Mouse (Mus musculus) adrenal gland, postnatal 36 days (tissue): ENCODE results near the gene Klhl2. TPM values are rescaled to one million over a fixed set of nuclear protein-coding genes. Genes with fewer than 3 reads are reported as not detected.

Source experiments
- DNase-seq, 2 experiments: peaks; one replicate each; pipeline ENCODE4 v3.0.0; 2021; ENCODE audit warnings: mixed read lengths in 1 of 2
- total RNA-seq, 2 experiments: library from RNA; stranded (reverse); gene quantifications; 2 replicates each; pipeline ENCODE4 v1.2.3; 2021

Gene Klhl2
- total RNA-seq, 2 experiments from 2014 or later: 63.8 to 79.3 TPM

DNA sequence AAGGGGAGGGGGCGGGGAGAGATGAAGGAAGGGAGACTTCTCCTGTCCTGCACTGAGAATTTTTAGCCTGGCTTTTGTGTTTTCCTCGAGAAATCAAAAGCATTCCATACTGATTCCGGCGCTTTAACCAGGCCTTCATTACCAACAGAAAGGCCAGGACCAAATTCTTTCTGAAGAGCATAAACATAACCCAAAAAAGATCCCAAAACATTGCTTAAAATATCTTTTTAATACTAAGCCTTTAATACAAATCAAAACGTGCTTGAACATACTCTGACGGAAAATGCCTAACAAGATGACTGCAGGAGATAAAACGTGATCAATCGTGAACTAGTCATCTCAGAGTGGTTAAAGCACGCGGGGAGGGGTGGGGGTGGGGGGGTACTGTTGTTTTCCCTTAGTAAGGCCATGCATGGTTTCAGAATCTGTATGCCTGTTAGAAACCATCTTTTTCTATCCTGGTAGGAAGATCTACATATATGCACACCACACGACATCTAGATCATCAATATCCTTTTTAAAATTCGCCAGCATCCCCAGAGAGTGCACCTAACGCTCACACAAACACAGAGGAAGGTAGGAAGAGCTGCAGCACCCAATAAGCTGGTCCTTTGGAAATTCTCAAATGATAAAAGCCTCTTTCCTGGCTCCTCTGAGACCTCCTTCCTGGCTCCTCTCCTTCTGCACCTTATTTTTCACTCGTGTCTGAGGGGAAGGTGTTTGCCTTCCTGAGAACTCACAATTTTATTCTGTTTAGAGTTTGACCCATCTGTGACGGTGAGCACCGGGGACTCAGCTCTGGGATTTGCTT lies 158.0 kb downstream of the Klhl2 start:
- DNase-seq: no peak

- no peak for DNase-seq
Measured at GRCm38 (mm10) chr8:64690845-64691244, 159.0 kb downstream of the Klhl2 start.

- DNase-seq: no peak
Measured at GRCm38 (mm10) chr8:64690306-64690705, 159.5 kb downstream of the Klhl2 start.

Other genes with a start within 250 kb of the Klhl2 start
- 100 to 1,000 TPM; 731 to 943 TPM for gene Cpe, start 157.0 kb downstream of the Klhl2 start, total RNA-seq
- gene Msmo1, start 116.2 kb downstream of the Klhl2 start, total RNA-seq: 100 to 1,000 TPM; 255 to 286 TPM
- 10 to 100 TPM; 41.4 to 73.4 TPM for gene Tmem192, start 97.2 kb upstream of the Klhl2 start, total RNA-seq
- gene Trim75, start 137.8 kb upstream of the Klhl2 start, total RNA-seq: not detected
- not detected for gene Trim61, start 168.5 kb upstream of the Klhl2 start, total RNA-seq
- not detected for gene Trim60, start 168.6 kb upstream of the Klhl2 start, total RNA-seq
- not detected for gene Apela, start 187.3 kb upstream of the Klhl2 start, total RNA-seq
- gene Gm10663, start 225.0 kb upstream of the Klhl2 start, total RNA-seq: not detected